Mouse (Mus musculus) heart, postnatal 10 days (tissue): ENCODE measurements around the gene Tmem254c. TPM values are rescaled to one million over a fixed set of nuclear protein-coding genes. Genes with fewer than 3 reads are reported as not detected.

ENCODE experiments used
- total RNA-seq, 2 experiments: library from RNA; stranded (reverse); gene quantifications; 2 replicates each; pipeline ENCODE4 v1.2.3; 2021

The Tmem254c gene
- total RNA-seq, 2 experiments from 2014 or later = 15.1 to 21.9 TPM

Other genes with a start within 250 kb of the Tmem254c start
- gene Anxa11, start 225.2 kb downstream of the Tmem254c start, total RNA-seq = 10 to 100 TPM; 76.4 to 83.4 TPM
- 1 to 10 TPM; 4.0 to 6.3 TPM for gene Plac9a, start 164.3 kb downstream of the Tmem254c start, total RNA-seq
- gene Tmem254a, start 139.7 kb downstream of the Tmem254c start, total RNA-seq = 1 to 10 TPM; 2.4 to 3.0 TPM
- not detected for gene Cphx1, start 129.1 kb downstream of the Tmem254c start, total RNA-seq
- under 1 TPM; 0.17 to 0.62 TPM for gene Duxbl1, start 88.8 kb downstream of the Tmem254c start, total RNA-seq
- gene Gm9780, start 24.6 kb downstream of the Tmem254c start, total RNA-seq = 10 to 100 TPM; 32.2 to 33.7 TPM
- not detected for gene Cphx2, start 14.2 kb upstream of the Tmem254c start, total RNA-seq
- not detected for gene Cphx3, start 14.9 kb upstream of the Tmem254c start, total RNA-seq
- gene Duxbl2, start 51.0 kb upstream of the Tmem254c start, total RNA-seq = under 1 TPM in 1 of 2 experiments, not detected in 1; 0.24 TPM
- gene Plac9b, start 115.1 kb upstream of the Tmem254c start, total RNA-seq = 10 to 100 TPM; 70.8 to 77.8 TPM
- gene Tmem254b, start 139.7 kb upstream of the Tmem254c start, total RNA-seq = 10 to 100 TPM in 1 of 2 experiments, 1 to 10 TPM in 1; 6.3 to 11.2 TPM
- 1 to 10 TPM; 1.4 to 1.5 TPM for gene Duxbl3, start 190.6 kb upstream of the Tmem254c start, total RNA-seq